Mouse (Mus musculus): ENCODE measurements around the gene Sall2.

DNA sequence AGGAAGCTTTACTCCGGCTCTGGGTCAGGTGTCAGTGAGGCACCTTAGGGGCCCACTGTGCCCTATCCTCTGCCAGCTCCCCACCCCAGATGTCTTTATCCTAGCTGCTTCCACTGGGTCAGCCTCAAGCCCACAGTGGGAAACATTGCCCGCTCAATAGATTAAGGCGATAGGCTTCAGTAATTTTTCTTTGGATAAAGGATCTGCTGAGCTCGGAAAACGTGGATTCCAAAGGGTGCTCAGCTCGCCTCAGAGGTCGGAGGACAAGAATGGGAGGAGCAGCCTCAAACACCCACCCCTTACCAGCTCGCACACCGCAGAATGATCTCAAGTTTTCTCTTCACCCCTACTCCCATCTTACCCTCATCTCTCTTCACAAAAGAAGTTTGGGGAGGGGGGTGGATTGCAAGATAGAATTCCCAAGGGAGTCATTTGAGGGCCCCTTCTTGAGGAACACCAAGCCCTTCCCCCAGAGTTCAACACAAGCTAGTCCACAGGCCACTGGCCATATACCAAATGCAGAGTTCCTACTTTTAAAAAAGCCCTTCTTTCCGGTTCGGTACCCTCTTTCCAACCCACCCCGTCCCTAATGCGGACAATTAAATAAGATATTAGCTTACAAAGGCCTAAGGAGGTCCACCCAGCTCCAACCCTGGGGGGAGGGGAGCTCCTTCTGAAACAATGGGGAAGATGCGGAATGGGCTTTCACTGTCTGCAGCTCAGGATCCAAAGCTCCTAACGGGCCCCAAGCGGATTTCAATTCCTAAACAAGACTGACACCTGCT, 11.9 kb downstream of the Sall2 start:
- no peak for TF ChIP-seq POLR2A (IDR thresholded peaks at IDR 0.05; ENCODE audit: low read depth, low read length)
- no peak for TF ChIP-seq CTCF (IDR thresholded peaks at IDR 0.05; ENCODE audit: extremely low read depth, insufficient read depth, insufficient read length, insufficient replicate concordance)
